Mouse (Mus musculus) forebrain, embryonic 12.5 days (tissue): ENCODE results near the gene Tnf. TPM values are rescaled to one million over a fixed set of nuclear protein-coding genes. Genes with fewer than 3 reads are reported as not detected.
A peak's percentile ranks its signal among the peaks of the same experiment; 100 is the strongest.

Experiments
- ATAC-seq: fragments of 200-750 bp; cut with Nextera tagmentation; 2 replicates; pipeline ENCODE4 v1.8.0; 2017; ENCODE audit warnings: moderate TSS enrichment; ENCODE audit not compliant: low FRiP score
- H3K27ac ChIP-seq: fragments of 300-500 bp; sonication (generic); 2 replicates; pipeline ENCODE4 v1.5.1; 2016; ENCODE audit warnings: mild to moderate bottlenecking
- H3K27me3 ChIP-seq: fragments of 300-500 bp; sonication (generic); 2 replicates; pipeline ENCODE4 v1.6.1; 2016; ENCODE audit warnings: mild to moderate bottlenecking
- H3K36me3 ChIP-seq: fragments of 300-500 bp; sonication (generic); replicated peaks from 2 replicates; pipeline ENCODE4 v1.6.1; 2016; ENCODE audit warnings: mild to moderate bottlenecking
- H3K4me1 ChIP-seq: fragments of 300-500 bp; sonication (generic); 2 replicates; pipeline ENCODE4 v1.6.1; 2016
- H3K4me2 ChIP-seq: fragments of 300-500 bp; sonication (generic); 2 replicates; pipeline ENCODE4 v1.6.1; 2016; ENCODE audit warnings: mild to moderate bottlenecking, moderate library complexity
- H3K4me3 ChIP-seq: fragments of 300-500 bp; sonication (generic); replicated peaks from 2 replicates; pipeline ENCODE4 v1.5.1; 2016; ENCODE audit warnings: mild to moderate bottlenecking
- H3K9ac ChIP-seq: fragments of 300-500 bp; sonication (generic); 2 replicates; pipeline ENCODE4 v1.6.1; 2016; ENCODE audit warnings: mild to moderate bottlenecking
- H3K9me3 ChIP-seq: fragments of 300-500 bp; sonication (generic); 2 replicates; pipeline ENCODE4 v1.6.1; 2016
- WGBS: fragments of 180-500 bp; shearing (Covaris S2); methylation state at CpG from one replicate; pipeline ENCODE4 v1.1.7; 2016; 5-methylcytosine and 5-hydroxymethylcytosine counted together
- polyA plus RNA-seq: library from polyadenylated mRNA; unstranded; fragments of >200 nt; fragmentation: Nextera tagmentation; extraction: Ambion mirVana; gene quantifications from 2 replicates; pipeline ENCODE4 v1.2.1, GENCODE M21; 2016

Gene Tnf
- polyA plus RNA-seq, 1 experiment from 2014 or later = not detected

DNA sequence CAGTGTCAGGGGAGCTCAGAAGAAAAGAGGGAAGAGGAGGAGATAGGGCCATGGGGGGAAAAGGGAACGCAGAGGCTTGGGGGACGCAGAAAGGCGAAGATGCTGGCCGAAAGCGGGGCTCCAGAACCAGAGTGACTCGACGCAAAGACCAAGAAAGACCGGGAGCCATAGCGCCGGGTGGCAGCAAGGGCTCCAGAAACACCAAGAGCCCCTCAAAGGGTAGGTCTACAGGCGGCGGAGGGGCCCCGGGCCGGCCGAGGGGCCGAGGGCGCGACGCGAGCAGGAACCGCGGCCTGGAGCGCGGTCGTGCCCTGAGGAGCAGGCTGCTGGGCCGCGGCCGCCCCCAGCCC is 37.6 kb downstream of the Tnf start:
- peaks cover 32% of the 10 kb centered on the region for H3K4me1 ChIP-seq
- H3K9ac ChIP-seq = peak overlapping the region; percentile 100
- no peaks in the 10 kb centered on the region for H3K9me3 ChIP-seq
- H3K4me3 ChIP-seq = peak overlapping the region; percentile 99
- H3K4me2 ChIP-seq = peak overlapping the region; percentile 96
- H3K27ac ChIP-seq = peak overlapping the region; percentile 98
- no peaks in the 10 kb centered on the region for H3K27me3 ChIP-seq
- ATAC-seq = no peak
- under 1% methylated on average over 27 of the region's 28 CpGs for WGBS
- H3K36me3 ChIP-seq = peaks cover 36% of the 10 kb centered on the region

- H3K36me3 ChIP-seq = peaks cover 43% of the 10 kb centered on the region
- no peaks in the 10 kb centered on the region for H3K9me3 ChIP-seq
- no peaks in the 10 kb centered on the region for H3K27me3 ChIP-seq
- peak overlapping the region; percentile 98 for H3K27ac ChIP-seq
- H3K4me1 ChIP-seq = peaks cover 32% of the 10 kb centered on the region
- H3K4me2 ChIP-seq = peak overlapping the region; percentile 96
- peak overlapping the region; percentile 99 for H3K4me3 ChIP-seq
- no peak for ATAC-seq
- H3K9ac ChIP-seq = peak overlapping the region; percentile 100
- 21% methylated on average over 8 of the region's 8 CpGs for WGBS
Measured at GRCm38 (mm10) chr17:35163326-35164081, 38.3 kb downstream of the Tnf start.

DNA sequence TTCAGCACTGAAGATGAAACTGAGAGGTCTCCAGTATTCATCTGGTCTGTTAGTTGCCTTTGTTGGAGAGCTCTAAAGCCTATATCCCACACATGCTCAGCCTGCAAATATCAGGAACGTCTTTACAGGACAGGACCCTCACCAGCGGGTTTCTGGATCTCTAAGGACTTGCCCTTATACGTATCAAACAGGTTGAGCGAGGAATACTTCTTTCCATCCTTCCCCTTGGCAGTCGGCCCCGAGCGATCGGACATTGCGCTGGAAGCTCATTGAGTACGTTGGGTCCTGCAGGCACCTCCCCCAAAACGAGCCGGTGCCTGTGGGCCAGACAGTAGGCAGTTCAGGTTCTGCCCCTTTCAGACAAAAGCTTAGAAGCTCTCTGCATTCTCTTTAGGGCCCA is 39.1 kb downstream of the Tnf start:
- 53% methylated on average over 12 of the region's 12 CpGs for WGBS
- no peaks in the 10 kb centered on the region for H3K27me3 ChIP-seq
- H3K36me3 ChIP-seq = peaks cover 51% of the 10 kb centered on the region
- H3K27ac ChIP-seq = 0 out of 2 replicates have a peak overlapping the region, but pooled peaks have one; percentile 8
- peak overlapping the region; percentile 99 for H3K4me3 ChIP-seq
- H3K9me3 ChIP-seq = no peaks in the 10 kb centered on the region
- H3K4me2 ChIP-seq = peak overlapping the region; percentile 96
- H3K9ac ChIP-seq = peak overlapping the region; percentile 100
- no peak for ATAC-seq
- peaks cover 32% of the 10 kb centered on the region for H3K4me1 ChIP-seq

DNA sequence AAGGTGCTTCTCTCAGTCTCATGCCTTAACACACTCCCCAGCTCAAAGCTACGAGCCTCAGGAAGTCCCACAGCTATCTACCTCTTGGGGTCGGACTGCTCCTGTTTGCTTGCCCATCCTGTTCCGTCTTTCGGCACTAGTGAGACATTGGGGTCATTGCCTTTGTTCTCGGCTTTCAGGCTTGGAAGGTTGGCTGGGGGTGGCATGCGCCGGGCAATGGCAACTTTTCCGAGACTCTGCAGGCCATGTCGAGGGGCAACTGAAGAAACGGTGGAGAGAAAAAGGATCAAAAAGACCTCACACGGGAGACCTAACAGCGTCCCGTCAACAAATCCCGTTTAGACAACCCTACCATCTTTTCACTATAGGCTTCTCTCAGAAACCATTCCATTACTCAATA is 39.7 kb downstream of the Tnf start:
- Histone ChIP-seq H3K27ac (no peak overlapping the region), H3K9ac (peak overlapping the region; percentile 100), H3K4me3 (peak overlapping the region; percentile 99), H3K36me3 (peaks cover 57% of the 10 kb centered on the region), H3K4me2 (peak overlapping the region; percentile 96), H3K27me3 (no peaks in the 10 kb centered on the region), H3K4me1 (peaks cover 32% of the 10 kb centered on the region), H3K9me3 (no peaks in the 10 kb centered on the region)
- ATAC-seq = no peak
- 82% methylated on average over 14 of the region's 14 CpGs for WGBS

GRCm38 (mm10) chr17:35161421-35161820 is 40.4 kb downstream of the Tnf start:
- 93% methylated on average over 11 of the region's 11 CpGs for WGBS
- 0 out of 2 replicates have a peak overlapping the region, but pooled peaks have one; percentile 100 for H3K9ac ChIP-seq

DNA sequence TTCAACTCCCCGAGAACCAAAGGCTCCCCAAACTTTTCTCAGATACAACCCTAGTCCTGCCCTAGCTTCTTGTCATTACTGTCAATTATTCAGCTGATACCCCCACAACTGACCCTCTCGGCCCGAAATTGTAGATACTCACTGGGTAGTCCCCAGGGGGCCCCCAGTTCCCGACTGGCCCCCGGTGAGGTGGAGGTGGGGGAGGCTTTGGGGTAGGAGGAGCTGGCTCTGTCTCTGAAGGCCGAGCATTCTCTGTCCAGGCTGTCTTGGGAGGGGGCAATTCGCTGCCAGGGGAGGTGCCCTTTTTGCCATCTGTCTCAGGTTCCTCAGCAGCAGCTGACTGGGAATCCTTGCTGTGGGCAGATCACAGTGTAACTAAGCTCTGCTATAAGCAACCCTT is 42.2 kb downstream of the Tnf start:
- Histone ChIP-seq H3K27ac (no peak overlapping the region), H3K4me2 (no peak overlapping the region), H3K4me1 (peaks cover 22% of the 10 kb centered on the region), H3K27me3 (no peaks in the 10 kb centered on the region), H3K9ac (no peak overlapping the region), H3K4me3 (no peak overlapping the region), H3K36me3 (peaks cover 82% of the 10 kb centered on the region), H3K9me3 (no peaks in the 10 kb centered on the region)
- ATAC-seq = no peak
- WGBS = 91% methylated on average over 7 of the region's 7 CpGs

More at GRCm38 (mm10) chr17:35161421-35161820, 40.4 kb downstream of the Tnf start:
- ATAC-seq = no peak
- Histone ChIP-seq H3K4me3 (0 out of 2 replicates have a peak overlapping the region, but pooled peaks have one; percentile 99), H3K4me2 (no peak overlapping the region), H3K9me3 (no peaks in the 10 kb centered on the region), H3K27ac (no peak overlapping the region), H3K27me3 (no peaks in the 10 kb centered on the region), H3K4me1 (peaks cover 29% of the 10 kb centered on the region), H3K36me3 (peaks cover 64% of the 10 kb centered on the region)

GRCm38 (mm10) chr17:35158850-35159593 is 42.8 kb downstream of the Tnf start:
- H3K9me3 ChIP-seq = no peaks in the 10 kb centered on the region
- H3K4me3 ChIP-seq = no peak overlapping the region
- ATAC-seq = no peak
- peaks cover 22% of the 10 kb centered on the region for H3K4me1 ChIP-seq
- no peak overlapping the region for H3K9ac ChIP-seq
- H3K36me3 ChIP-seq = peaks cover 88% of the 10 kb centered on the region
- WGBS = 95% methylated on average over 16 of the region's 16 CpGs
- H3K27ac ChIP-seq = no peak overlapping the region
- no peak overlapping the region for H3K4me2 ChIP-seq
- H3K27me3 ChIP-seq = no peaks in the 10 kb centered on the region

- WGBS = 95% methylated on average over 8 of the region's 8 CpGs
- ATAC-seq = no peak
- Histone ChIP-seq H3K9me3 (no peaks in the 10 kb centered on the region), H3K4me1 (peaks cover 13% of the 10 kb centered on the region), H3K4me2 (no peak overlapping the region), H3K9ac (no peak overlapping the region), H3K36me3 (peaks cover 100% of the 10 kb centered on the region), H3K27me3 (no peaks in the 10 kb centered on the region), H3K27ac (no peak overlapping the region), H3K4me3 (no peak overlapping the region)
Measured at GRCm38 (mm10) chr17:35157661-35158175, 44.1 kb downstream of the Tnf start.

- Histone ChIP-seq H3K4me2 (no peak overlapping the region), H3K36me3 (peaks cover 100% of the 10 kb centered on the region), H3K27me3 (no peaks in the 10 kb centered on the region), H3K4me1 (peaks cover 8% of the 10 kb centered on the region), H3K9me3 (no peaks in the 10 kb centered on the region), H3K9ac (no peak overlapping the region), H3K27ac (no peak overlapping the region), H3K4me3 (no peak overlapping the region)
- ATAC-seq = no peak
- WGBS = 92% methylated on average over 8 of the region's 8 CpGs
Measured at GRCm38 (mm10) chr17:35157254-35157653, 44.6 kb downstream of the Tnf start.

DNA sequence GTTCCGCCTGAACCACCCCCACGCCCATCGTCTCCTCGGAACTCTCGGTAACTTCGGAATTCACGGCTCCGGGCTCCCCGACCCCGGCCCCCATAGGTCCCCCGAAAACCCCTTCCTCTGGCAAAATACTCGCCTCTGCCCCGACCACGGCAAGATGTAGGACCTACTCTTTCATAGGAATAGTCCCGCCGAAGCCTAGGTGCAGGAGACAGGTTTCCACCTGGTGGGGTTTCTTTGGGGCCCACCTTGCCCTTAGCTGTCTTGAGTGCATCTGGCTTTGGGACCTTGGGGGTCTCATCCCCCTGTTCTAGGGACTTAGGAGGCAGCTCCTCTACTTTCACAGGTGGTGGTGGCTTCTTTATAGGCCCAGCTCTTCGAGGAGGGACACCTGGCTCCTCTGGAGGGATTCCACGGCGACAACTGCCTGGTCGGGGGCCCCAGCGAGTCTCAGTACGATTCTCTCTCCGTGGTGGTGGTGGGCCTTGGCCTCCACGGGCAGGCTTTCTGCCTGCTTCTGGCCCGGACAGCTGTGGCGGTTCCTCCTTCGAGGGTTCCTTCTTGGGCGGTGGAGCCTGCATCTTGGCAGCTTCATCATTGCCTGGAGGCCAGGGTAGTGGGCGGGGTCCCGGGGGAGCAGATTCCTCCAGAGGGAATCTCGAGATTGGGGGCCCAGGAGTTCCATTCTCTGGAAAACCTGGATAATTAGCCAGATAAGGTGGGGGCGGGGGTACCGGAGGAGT is 45.2 kb downstream of the Tnf start:
- no peak overlapping the region for H3K4me3 ChIP-seq
- 93% methylated on average over 33 of the region's 33 CpGs for WGBS
- no peak for ATAC-seq

GRCm38 (mm10) chr17:35155451-35155850 is 46.4 kb downstream of the Tnf start:
- no peak overlapping the region for H3K4me3 ChIP-seq
- no peak overlapping the region for H3K27ac ChIP-seq
- WGBS = 94% methylated on average over 12 of the region's 12 CpGs
- H3K27me3 ChIP-seq = no peaks in the 10 kb centered on the region
- H3K4me1 ChIP-seq = no peaks in the 10 kb centered on the region
- H3K9me3 ChIP-seq = no peaks in the 10 kb centered on the region
- peaks cover 99% of the 10 kb centered on the region for H3K36me3 ChIP-seq
- no peak for ATAC-seq
- no peak overlapping the region for H3K9ac ChIP-seq
- H3K4me2 ChIP-seq = no peak overlapping the region

More for the DNA sequence above, 45.2 kb downstream of the Tnf start:
- peaks cover 2% of the 10 kb centered on the region; the same call in 1 of the 2 replicates for H3K4me1 ChIP-seq
- no peaks in the 10 kb centered on the region for H3K9me3 ChIP-seq
- no peak overlapping the region for H3K4me2 ChIP-seq
- H3K9ac ChIP-seq = no peak overlapping the region
- no peaks in the 10 kb centered on the region for H3K27me3 ChIP-seq
- no peak overlapping the region for H3K27ac ChIP-seq
- peaks cover 100% of the 10 kb centered on the region for H3K36me3 ChIP-seq

- no peak for ATAC-seq
- 88% methylated on average over 7 of the region's 7 CpGs for WGBS
- Histone ChIP-seq H3K9ac (no peak overlapping the region), H3K27ac (no peak overlapping the region), H3K27me3 (no peaks in the 10 kb centered on the region), H3K4me3 (no peak overlapping the region), H3K4me1 (no peaks in the 10 kb centered on the region), H3K9me3 (no peaks in the 10 kb centered on the region), H3K36me3 (peaks cover 99% of the 10 kb centered on the region), H3K4me2 (no peak overlapping the region)
Measured at GRCm38 (mm10) chr17:35154616-35155015, 47.2 kb downstream of the Tnf start.
